Mouse (Mus musculus): Measurements from ENCODE around the gene Rps6ka4.

- TF ChIP-seq CTCF (IDR thresholded peaks at IDR 0.05; ENCODE audit: control insufficient read depth, insufficient read depth, insufficient replicate concordance, low read depth, low read length), result no peak
- no peak for TF ChIP-seq POLR2A (IDR thresholded peaks at IDR 0.05; ENCODE audit: control insufficient read depth, low read depth, low read length)
Measured at GRCm38 (mm10) chr19:6859032-6859651, 18.7 kb upstream of the Rps6ka4 start.

All from testis, adult 2 months (tissue).